Mouse (Mus musculus) liver, postnatal 0 days (tissue): ENCODE data around the gene Cwc22.

Experiments used
- CTCF ChIP-seq: sonication (generic); IDR thresholded peaks from 2 replicates; pipeline ENCODE4 v1.5.1; 2016; ENCODE audit warnings: antibody characterized with exemption, low read depth
- EP300 ChIP-seq: IDR thresholded peaks from 2 replicates; pipeline ENCODE4 v1.6.1; 2016; ENCODE audit warnings: antibody characterized with exemption, low read depth, mild to moderate bottlenecking

- TF ChIP-seq CTCF (no peak), EP300 (no peak)
These were observed 68.9 kb downstream of the Cwc22 start for GRCm38 (mm10) chr2:77877156-77877855.
